Comparison of ENCODE assay signal across 39 mouse cellular contexts in genomic region chr2:151486496-151486895, GRCm38 (mm10). TPM values are rescaled to one million over a fixed set of nuclear protein-coding genes. Genes with fewer than 3 reads are reported as not detected.
"Had no signal": no experiment of that assay in that cellular context is flagged by ENCODE, and none has a peak within 500 bp of the region (broad histone marks: within the 10 kb centered on the region; RNA-seq: fewer than 3 reads in every experiment).

No protein-coding gene starts in this region.

- DNase-seq: cerebellum, adult 2 months; cerebellum, adult 8-10 months; cerebellum, adult 9-10 months; cerebellum, adult 9-11 months; cerebellum, postnatal 10 days; cerebellum, postnatal 14 days; cerebellum, postnatal 25 days; cerebellum, postnatal 36 days; embryo, embryonic 11 days; forebrain, postnatal 0 days; gastrocnemius, adult 2 months; gastrocnemius, postnatal 10 days; gastrocnemius, postnatal 14 days; gastrocnemius, postnatal 25 days; gastrocnemius, postnatal 36 days; heart, adult 18-20 months; heart, adult 2 months had no signal

- H3K4me1 ChIP-seq: embryonic facial prominence, embryonic 10.5 days; embryonic facial prominence, embryonic 12.5 days; embryonic facial prominence, embryonic 13.5 days; embryonic facial prominence, embryonic 15.5 days; forebrain, embryonic 10.5 days; forebrain, embryonic 12.5 days; forebrain, embryonic 13.5 days; forebrain, embryonic 15.5 days had no signal

- H3K4me3 ChIP-seq: embryonic facial prominence, embryonic 10.5 days; embryonic facial prominence, embryonic 12.5 days; embryonic facial prominence, embryonic 13.5 days; embryonic facial prominence, embryonic 15.5 days; erythroblast, embryonic 14.5 days; forebrain, embryonic 10.5 days; forebrain, embryonic 12.5 days; forebrain, embryonic 13.5 days; forebrain, embryonic 15.5 days; gastrocnemius, adult 2 months; heart, adult 2 months had no signal

- H3K9me3 ChIP-seq: embryonic facial prominence, embryonic 10.5 days; embryonic facial prominence, embryonic 12.5 days; embryonic facial prominence, embryonic 13.5 days; embryonic facial prominence, embryonic 15.5 days; forebrain, embryonic 10.5 days; forebrain, embryonic 12.5 days; forebrain, embryonic 13.5 days; forebrain, embryonic 15.5 days had no signal

- H3K36me3 ChIP-seq: embryonic facial prominence, embryonic 10.5 days; embryonic facial prominence, embryonic 12.5 days; embryonic facial prominence, embryonic 13.5 days; embryonic facial prominence, embryonic 15.5 days; forebrain, embryonic 10.5 days; forebrain, embryonic 12.5 days; forebrain, embryonic 15.5 days had no signal

- ATAC-seq: forebrain, embryonic 13.5 days; forebrain, embryonic 14.5 days; forebrain, embryonic 15.5 days; forebrain, embryonic 16.5 days; forebrain, postnatal 0 days had no signal

- H3K27ac ChIP-seq: embryonic facial prominence, embryonic 10.5 days; embryonic facial prominence, embryonic 12.5 days; embryonic facial prominence, embryonic 13.5 days; embryonic facial prominence, embryonic 15.5 days; forebrain, embryonic 10.5 days; forebrain, embryonic 12.5 days; forebrain, embryonic 13.5 days; forebrain, embryonic 15.5 days; gastrocnemius, adult 2 months; heart, adult 2 months had no signal

- H3K9ac ChIP-seq: embryonic facial prominence, embryonic 12.5 days; embryonic facial prominence, embryonic 13.5 days; embryonic facial prominence, embryonic 15.5 days; forebrain, embryonic 12.5 days; forebrain, embryonic 13.5 days; forebrain, embryonic 15.5 days; forebrain, postnatal 0 days had no signal

- H3K4me2 ChIP-seq: embryonic facial prominence, embryonic 12.5 days; embryonic facial prominence, embryonic 13.5 days; embryonic facial prominence, embryonic 15.5 days; forebrain, embryonic 12.5 days; forebrain, embryonic 13.5 days; forebrain, embryonic 15.5 days had no signal

- H3K27me3 ChIP-seq: embryonic facial prominence, embryonic 12.5 days; embryonic facial prominence, embryonic 13.5 days; embryonic facial prominence, embryonic 15.5 days; forebrain, embryonic 13.5 days; forebrain, embryonic 15.5 days had no signal

RNA-seq across cellular contexts. Expression of gene 4921509C19Rik, which starts 10.5 kb away (rescaled TPM):
- total RNA-seq: common myeloid progenitor, adult 5-6 weeks; forebrain, postnatal 0 days; gastrocnemius, adult 18-20 months; gastrocnemius, adult 2 months; gastrocnemius, adult 8-10 months; gastrocnemius, postnatal 10 days; gastrocnemius, postnatal 14 days; gastrocnemius, postnatal 25 days; gastrocnemius, postnatal 36 days; gastrocnemius, postnatal 4 days; granulocyte monocyte progenitor cell, adult 5-6 weeks; heart, adult 18-20 months; heart, adult 2 months had no signal
- polyA plus RNA-seq: cerebellum, adult 2 months; cortical plate, adult 2 months; embryonic facial prominence, embryonic 10.5 days; embryonic facial prominence, embryonic 11.5 days; embryonic facial prominence, embryonic 12.5 days; embryonic facial prominence, embryonic 13.5 days; embryonic facial prominence, embryonic 14.5 days; embryonic facial prominence, embryonic 15.5 days; erythroblast, embryonic 14.5 days; forebrain, embryonic 10.5 days; forebrain, embryonic 11.5 days; forebrain, embryonic 12.5 days; forebrain, embryonic 13.5 days; forebrain, embryonic 14.5 days; forebrain, embryonic 15.5 days; forebrain, embryonic 16.5 days; forebrain, postnatal 0 days; frontal cortex, adult 2 months; gonadal fat pad, adult 2 months; heart, adult 2 months had no signal
